Mouse (Mus musculus) thymus, adult 2 months (tissue): Measurements from ENCODE around the gene Rnf26.

Experiments
- CTCF ChIP-seq: fragments of 200-500 bp; IDR thresholded peaks from 2 replicates; pipeline ENCODE4 v1.5.1; 2012; ENCODE audit warnings: mild to moderate bottlenecking, control low read depth, low read length, moderate library complexity, borderline replicate concordance; ENCODE audit not compliant: control insufficient read depth, poor library complexity, insufficient read depth; ENCODE audit errors: extremely low read depth
- POLR2A ChIP-seq: fragments of 200-500 bp; IDR thresholded peaks from 2 replicates; pipeline ENCODE4 v1.6.1; 2012; ENCODE audit warnings: mild to moderate bottlenecking, low read length, control low read depth, moderate library complexity; ENCODE audit not compliant: control insufficient read depth, poor library complexity, insufficient read depth; ENCODE audit errors: extremely low read depth

DNA sequence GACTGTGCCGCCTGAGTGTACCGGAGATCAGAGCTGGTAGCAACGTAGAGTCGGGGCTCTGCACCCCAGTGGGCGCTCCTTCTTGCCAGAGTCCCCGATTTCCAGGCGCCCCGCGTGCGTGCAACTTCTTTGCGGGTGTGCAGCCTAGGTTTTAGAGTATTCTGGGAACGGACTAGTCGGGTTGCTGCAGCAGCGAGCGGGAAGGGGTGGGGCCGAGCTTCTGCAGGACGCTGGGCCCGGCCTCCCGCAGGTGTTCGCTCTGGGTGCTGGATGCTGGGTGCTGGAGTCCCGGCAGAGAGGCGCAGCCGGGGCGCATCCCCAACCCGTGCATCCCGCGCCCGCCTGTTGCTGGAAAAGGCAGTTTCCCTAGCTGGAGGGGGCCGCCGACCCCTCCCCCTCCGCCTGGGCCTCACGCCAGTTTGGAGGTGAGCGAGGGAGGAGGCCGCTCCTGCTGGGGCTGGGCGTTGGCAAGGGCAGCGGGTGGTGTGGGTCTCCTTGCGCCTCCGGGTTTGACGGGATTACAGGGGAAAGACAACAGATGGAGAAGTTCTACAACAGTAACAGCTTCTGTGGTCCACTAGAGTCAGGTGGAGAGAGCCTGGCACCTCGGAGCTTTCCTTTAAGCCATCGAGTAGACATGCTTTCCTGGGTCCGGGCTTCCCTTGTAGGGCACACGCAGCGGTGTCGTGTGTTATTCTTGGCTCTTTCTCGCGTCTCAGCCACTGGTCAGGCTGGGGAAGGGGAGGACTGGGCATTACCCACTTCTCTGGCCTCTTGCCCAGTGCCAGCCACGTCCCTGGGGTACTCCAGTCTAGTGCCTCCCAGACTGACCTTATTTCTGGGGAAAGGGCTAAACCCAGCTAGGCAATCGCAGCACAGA, 21.8 kb upstream of the Rnf26 start:
- no peak for TF ChIP-seq POLR2A
- no peak for TF ChIP-seq CTCF
